Mouse (Mus musculus): ENCODE measurements at regions not wholly inside any gene's neighbourhood (a gene's known extent, or its start where the extent isn't known, plus 50 kb on each side); places are given as distances from the start of the nearest gene placed in this dataset.

DNA sequence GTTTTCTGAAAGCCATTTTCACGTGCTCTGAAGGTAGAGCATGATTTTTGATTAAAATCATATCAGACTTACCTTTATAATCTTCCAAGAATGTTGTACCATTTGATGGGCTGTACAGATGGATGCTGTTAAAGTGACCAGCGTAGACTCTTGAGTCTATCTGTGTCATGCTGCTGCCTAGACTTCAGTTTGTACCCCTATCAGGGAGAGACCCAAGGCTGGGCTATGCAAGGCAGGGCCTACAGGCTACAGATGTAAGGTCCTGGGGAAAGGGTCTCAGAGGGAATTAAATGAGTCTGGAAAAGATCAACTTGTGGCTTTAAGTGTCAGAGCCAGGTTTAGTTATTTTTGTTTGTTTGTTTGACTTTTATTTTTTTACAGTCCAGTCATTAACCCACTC, 157.3 kb upstream of the Krr1 start:
- Histone ChIP-seq H3K4me2 (no peak overlapping the region), H3K9me3 (no peaks in the 10 kb centered on the region), H3K9ac (no peak overlapping the region), H3K27ac (no peak overlapping the region), H3K27me3 (no peaks in the 10 kb centered on the region), H3K36me3 (no peaks in the 10 kb centered on the region), H3K4me1 (replicated peaks) (no peaks in the 10 kb centered on the region), H3K4me3 (no peak overlapping the region)
- no peak for ATAC-seq (ENCODE audit: low FRiP score)
- 86% methylated on average over 2 of the region's 2 CpGs for WGBS

DNA sequence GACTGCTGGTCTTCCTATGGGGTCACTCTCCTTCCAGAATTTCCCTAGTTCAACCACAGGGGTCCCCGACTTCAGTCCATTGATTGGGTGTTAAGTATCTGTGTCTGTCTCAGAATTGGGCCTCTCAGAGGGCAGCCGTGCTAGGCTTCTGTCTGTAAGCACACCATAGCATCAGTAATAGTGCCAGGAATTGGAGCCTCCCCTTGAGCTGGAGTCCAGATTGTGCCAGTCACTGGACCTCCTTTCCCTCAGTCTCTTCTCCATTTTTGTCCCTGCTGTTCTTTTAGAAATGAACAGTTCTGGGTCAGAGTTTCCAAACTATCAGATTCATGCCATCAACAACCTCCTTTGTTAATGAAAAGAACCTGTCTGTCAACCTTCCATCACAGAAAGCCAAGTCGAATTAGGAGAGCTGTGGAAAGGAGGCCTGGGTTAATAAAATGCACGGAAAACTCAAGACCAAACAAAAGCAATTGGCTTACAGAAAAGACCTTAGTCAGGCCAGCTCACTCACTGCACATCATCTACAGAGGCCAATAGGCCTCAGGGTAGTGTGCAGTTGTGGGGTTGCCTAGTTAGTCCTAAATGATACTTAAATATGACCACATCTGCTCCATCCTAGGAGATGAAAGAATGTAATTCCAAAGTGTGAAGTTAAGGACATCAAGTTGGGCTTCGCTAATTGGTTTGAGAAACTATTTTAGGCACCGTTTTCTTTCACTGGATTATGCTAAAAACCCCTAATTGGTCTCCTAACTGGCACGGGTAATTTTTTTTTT, 156.5 kb upstream of the Krr1 start:
- Histone ChIP-seq H3K9me3 (no peaks in the 10 kb centered on the region), H3K4me2 (no peak overlapping the region), H3K4me3 (no peak overlapping the region), H3K9ac (no peak overlapping the region), H3K36me3 (no peaks in the 10 kb centered on the region), H3K27ac (no peak overlapping the region), H3K27me3 (no peaks in the 10 kb centered on the region), H3K4me1 (replicated peaks) (no peaks in the 10 kb centered on the region)
- WGBS: 72% methylated on average over 7 of the region's 7 CpGs
- no peak for ATAC-seq (ENCODE audit: low FRiP score)

DNA sequence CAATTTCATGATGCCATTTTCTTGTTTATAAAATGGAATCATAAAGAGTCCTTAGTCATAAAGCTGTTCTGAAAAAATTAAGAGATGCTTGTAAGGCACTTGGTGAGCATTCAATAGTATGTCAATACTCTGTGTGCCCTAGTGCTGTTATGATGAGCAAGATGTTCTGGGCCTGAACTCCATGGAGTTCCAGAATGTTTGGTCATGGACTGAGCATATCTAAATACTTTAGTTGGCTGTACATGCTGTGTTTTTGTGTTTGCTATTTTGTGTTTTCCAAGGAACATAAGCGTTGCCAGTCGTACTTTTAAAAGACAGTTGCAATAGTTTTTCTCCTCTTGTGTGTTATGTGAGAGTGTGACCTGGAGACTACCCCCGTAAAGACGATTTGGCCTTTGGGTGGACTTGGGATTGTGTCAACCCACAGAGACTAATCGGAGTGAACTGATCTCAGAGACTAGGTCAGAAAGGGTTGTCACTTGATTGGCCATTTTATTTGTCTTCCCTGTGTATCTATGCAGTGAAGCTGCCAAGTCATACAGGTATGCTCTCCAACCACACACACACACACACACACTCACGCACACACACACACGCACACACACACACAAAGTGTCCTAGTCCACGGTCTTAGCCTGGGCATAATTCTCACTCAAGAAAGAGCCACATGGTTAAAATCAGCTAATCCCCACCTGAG, 152.6 kb upstream of the Krr1 start:
- no peak overlapping the region for H3K4me2 ChIP-seq
- no peaks in the 10 kb centered on the region for H3K4me1 ChIP-seq (replicated peaks)
- no peak for ATAC-seq (ENCODE audit: low FRiP score)
- no peaks in the 10 kb centered on the region for H3K27me3 ChIP-seq
- no peak overlapping the region for H3K27ac ChIP-seq
- H3K9me3 ChIP-seq: no peaks in the 10 kb centered on the region
- H3K36me3 ChIP-seq: no peaks in the 10 kb centered on the region
- no peak overlapping the region for H3K4me3 ChIP-seq
- WGBS: 95% methylated on average over 8 of the region's 8 CpGs
- no peak overlapping the region for H3K9ac ChIP-seq

DNA sequence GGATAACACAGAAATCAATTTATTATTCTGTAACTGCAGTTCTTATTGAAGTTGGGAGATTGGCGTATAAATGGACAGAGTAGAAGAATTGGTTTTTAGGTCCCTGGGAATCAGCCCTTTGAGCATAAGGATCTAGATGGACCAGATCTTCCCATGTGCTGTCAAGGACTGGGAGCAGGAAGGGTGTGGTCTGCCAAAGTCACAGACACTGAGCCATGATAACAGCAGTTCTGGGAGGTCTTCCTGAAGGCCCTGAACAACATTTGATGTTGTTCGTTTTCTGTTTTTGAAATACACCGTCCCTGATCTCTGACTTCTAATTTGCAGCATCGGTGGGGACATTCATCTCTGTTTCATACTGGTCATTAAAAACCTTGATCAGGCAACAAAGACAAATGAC, 147.6 kb upstream of the Krr1 start:
- no peak for ATAC-seq (ENCODE audit: low FRiP score)
- Histone ChIP-seq H3K9ac (no peak overlapping the region), H3K27ac (no peak overlapping the region), H3K4me3 (no peak overlapping the region), H3K4me2 (no peak overlapping the region), H3K36me3 (no peaks in the 10 kb centered on the region), H3K27me3 (no peaks in the 10 kb centered on the region), H3K9me3 (no peaks in the 10 kb centered on the region), H3K4me1 (replicated peaks) (no peaks in the 10 kb centered on the region)
- 81% methylated on average over 4 of the region's 4 CpGs for WGBS

DNA sequence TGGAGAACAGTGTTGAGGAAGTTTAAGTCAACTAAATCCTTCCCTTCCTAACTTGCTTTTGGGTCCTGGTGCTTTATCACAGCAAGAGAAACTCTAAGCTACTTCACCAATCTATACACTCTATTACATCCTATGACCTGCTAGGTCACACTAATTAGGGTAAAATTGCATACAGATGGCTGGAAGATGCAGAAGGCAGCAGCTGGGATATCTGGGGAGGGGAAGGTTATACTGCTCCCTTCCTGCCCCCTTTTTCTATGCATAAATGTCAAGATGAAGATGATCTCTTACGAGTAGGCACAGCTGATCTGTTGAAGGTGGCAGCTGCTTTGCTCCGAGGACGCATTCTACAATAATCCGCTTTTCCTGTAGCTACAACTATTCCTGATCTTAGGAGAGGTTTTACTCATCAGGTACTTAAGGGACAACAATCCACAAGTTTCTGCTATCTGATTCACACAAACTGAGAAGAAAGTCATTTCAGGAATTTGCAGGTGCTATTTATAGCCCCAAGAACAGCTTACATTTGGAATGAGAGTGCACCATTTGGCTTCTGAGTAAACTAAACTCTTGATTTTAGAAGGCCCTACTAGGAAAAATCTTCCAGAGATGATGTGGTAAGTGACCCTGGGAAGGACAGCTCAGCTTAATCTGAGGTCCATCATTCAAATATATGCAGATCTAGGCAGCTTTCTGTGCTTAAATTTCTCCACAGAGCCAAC, 146.3 kb upstream of the Krr1 start:
- WGBS: 77% methylated on average over 4 of the region's 4 CpGs
- no peak overlapping the region for H3K4me3 ChIP-seq
- H3K9ac ChIP-seq: no peak overlapping the region
- no peak overlapping the region for H3K27ac ChIP-seq
- H3K9me3 ChIP-seq: no peaks in the 10 kb centered on the region
- H3K4me1 ChIP-seq (replicated peaks): no peaks in the 10 kb centered on the region
- H3K4me2 ChIP-seq: no peak overlapping the region
- H3K27me3 ChIP-seq: no peaks in the 10 kb centered on the region
- no peak for ATAC-seq (ENCODE audit: low FRiP score)
- H3K36me3 ChIP-seq: no peaks in the 10 kb centered on the region

DNA sequence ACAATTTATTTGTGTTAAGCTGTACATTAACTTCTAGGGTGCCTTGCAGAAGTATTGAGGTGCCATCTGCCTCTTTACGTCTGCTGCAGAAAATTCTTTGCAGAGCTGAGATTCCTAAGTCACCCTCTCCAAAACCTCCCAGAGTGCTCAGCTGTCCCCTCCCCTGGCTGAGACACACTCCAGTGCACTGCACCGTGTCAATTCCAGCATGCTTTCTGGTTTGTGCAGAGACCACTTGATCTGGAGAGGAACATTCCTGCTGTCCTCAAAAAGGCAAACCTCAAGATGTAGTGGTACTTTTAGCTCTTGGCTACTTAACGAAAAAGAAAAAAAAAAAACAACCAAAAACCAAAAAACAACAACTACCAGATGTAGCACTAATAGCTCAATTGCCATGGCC, 145.2 kb upstream of the Krr1 start:
- H3K9me3 ChIP-seq: no peaks in the 10 kb centered on the region

DNA sequence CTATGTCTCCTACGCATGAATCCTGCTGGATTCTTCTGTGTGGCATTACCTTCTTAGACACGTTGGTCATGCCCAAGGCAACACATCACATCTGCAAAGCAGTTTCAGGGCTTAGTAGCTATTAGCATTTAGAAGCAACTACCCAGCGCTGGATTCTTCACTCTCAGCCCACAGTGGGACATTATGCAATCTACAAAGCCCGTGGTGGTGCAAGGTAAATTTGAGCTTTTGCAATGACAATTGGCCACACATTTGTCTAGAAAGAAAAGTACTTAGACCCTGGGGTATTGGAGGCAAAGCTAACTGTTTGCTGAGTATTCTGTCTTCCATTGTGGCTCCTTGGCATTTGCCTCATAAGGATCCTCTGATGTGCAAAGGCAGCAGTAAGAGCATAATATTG, 144.5 kb upstream of the Krr1 start:
- Histone ChIP-seq H3K9ac (no peak overlapping the region), H3K27me3 (no peaks in the 10 kb centered on the region), H3K4me1 (replicated peaks) (no peaks in the 10 kb centered on the region), H3K4me3 (no peak overlapping the region), H3K27ac (no peak overlapping the region), H3K4me2 (no peak overlapping the region), H3K36me3 (no peaks in the 10 kb centered on the region), H3K9me3 (no peaks in the 10 kb centered on the region)
- no peak for ATAC-seq (ENCODE audit: low FRiP score)
- WGBS: 84% methylated on average over 4 of the region's 4 CpGs

More for the DNA sequence above, 145.2 kb upstream of the Krr1 start:
- Histone ChIP-seq H3K36me3 (no peaks in the 10 kb centered on the region), H3K4me3 (no peak overlapping the region), H3K4me1 (replicated peaks) (no peaks in the 10 kb centered on the region), H3K9ac (no peak overlapping the region), H3K27ac (no peak overlapping the region), H3K4me2 (no peak overlapping the region), H3K27me3 (no peaks in the 10 kb centered on the region)
- ATAC-seq (ENCODE audit: low FRiP score): no peak
- WGBS: 69% methylated on average over 3 of the region's 3 CpGs

DNA sequence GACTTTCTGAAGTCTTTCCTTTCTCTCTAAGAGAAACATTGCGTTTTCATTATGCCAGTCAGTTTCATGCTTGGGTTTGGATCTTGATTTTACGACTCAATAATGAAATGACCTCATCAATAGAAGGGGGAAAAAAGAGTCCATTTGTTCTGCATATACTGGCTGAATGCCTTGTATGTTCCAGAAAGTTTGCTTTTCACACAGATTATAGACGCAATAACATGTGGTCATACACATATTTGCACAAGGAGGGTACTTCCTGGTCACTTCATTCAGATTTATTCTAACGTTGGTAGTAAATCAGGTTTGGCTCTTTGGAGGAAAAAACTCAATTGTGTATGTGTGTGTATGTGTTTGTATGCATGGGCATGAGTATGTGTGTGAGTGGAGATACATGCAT, 143.9 kb upstream of the Krr1 start:
- H3K27me3 ChIP-seq: no peaks in the 10 kb centered on the region
- no peak overlapping the region for H3K9ac ChIP-seq
- WGBS: 86% methylated on average over 4 of the region's 4 CpGs
- no peaks in the 10 kb centered on the region for H3K36me3 ChIP-seq
- no peak overlapping the region for H3K4me2 ChIP-seq
- H3K9me3 ChIP-seq: no peaks in the 10 kb centered on the region
- H3K4me1 ChIP-seq (replicated peaks): no peaks in the 10 kb centered on the region
- no peak overlapping the region for H3K4me3 ChIP-seq
- no peak overlapping the region for H3K27ac ChIP-seq
- ATAC-seq (ENCODE audit: low FRiP score): no peak

DNA sequence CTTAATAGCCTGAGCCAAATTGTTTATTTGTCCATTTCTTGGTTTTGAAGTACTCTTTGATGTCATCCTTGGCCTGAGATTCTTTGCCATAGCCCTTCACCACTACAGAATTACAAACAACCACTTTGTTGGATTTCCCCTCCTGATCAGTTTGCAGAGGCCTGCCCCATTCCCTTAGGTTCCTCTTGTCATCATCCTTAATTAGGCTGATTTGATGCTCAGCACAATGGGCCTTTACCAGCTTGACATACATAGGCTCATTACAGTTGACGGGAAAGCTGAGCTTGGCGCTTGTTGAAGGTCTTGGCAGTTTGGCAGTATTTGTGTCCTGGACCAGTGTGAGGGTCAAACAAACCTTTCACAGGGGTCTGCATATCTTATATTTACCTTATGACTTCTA, 143.2 kb upstream of the Krr1 start:
- no peak overlapping the region for H3K9ac ChIP-seq
- no peak overlapping the region for H3K4me3 ChIP-seq
- no peaks in the 10 kb centered on the region for H3K27me3 ChIP-seq
- H3K36me3 ChIP-seq: no peaks in the 10 kb centered on the region
- 84% methylated on average over 2 of the region's 2 CpGs for WGBS
- H3K4me1 ChIP-seq (replicated peaks): no peaks in the 10 kb centered on the region
- H3K9me3 ChIP-seq: no peaks in the 10 kb centered on the region
- H3K27ac ChIP-seq: no peak overlapping the region
- H3K4me2 ChIP-seq: no peak overlapping the region
- no peak for ATAC-seq (ENCODE audit: low FRiP score)

DNA sequence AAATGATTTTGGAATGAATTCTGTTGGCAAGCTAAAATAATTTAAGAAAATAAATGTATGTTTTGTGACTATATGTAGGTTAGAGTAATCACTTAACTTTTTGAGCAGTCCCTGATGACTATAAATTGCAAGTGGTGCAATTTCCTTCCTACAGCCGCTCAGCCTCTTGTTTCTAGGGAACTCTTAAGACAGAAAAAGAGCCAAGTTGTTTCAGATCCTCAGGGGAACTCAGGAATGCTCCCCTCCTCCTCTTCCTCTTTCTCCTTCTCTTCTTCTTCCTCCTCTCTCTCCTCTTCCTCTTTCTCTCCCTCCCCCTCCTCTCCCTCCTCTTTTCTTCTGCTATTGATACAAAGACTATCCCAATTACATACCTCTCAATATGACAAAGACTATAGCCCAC, 141.4 kb upstream of the Krr1 start:
- H3K4me3 ChIP-seq: no peak overlapping the region
- H3K9ac ChIP-seq: no peak overlapping the region
- H3K4me1 ChIP-seq (replicated peaks): peaks cover 7% of the 10 kb centered on the region
- no peaks in the 10 kb centered on the region for H3K27me3 ChIP-seq
- no peaks in the 10 kb centered on the region for H3K9me3 ChIP-seq
- ATAC-seq (ENCODE audit: low FRiP score): no peak
- no peak overlapping the region for H3K27ac ChIP-seq
- no peaks in the 10 kb centered on the region for H3K36me3 ChIP-seq
- H3K4me2 ChIP-seq: no peak overlapping the region
- 43% methylated on average over 1 of the region's 1 CpGs for WGBS

DNA sequence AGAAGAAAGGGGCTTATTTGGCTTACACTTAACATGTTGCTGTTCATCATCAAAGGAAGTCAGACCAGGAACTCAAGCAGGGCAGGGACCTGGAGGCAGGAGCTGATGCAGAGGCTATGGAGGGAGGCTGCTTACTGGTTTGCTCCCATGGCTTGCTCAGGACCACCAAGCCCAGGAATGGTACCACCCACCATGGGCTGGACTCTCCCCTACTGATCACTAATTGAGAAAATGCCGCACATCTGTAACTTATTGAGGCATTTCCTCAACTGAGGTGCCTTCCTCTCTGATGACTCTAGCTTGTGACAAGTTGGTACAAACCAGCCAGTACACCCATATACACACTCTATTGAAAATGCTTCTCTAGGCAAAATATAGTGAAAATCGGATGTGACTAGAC, 138.9 kb upstream of the Krr1 start:
- 91% methylated on average over 2 of the region's 2 CpGs for WGBS
- Histone ChIP-seq H3K4me1 (replicated peaks) (peaks cover 13% of the 10 kb centered on the region), H3K27ac (no peak overlapping the region), H3K36me3 (no peaks in the 10 kb centered on the region), H3K9ac (no peak overlapping the region), H3K4me3 (no peak overlapping the region), H3K9me3 (no peaks in the 10 kb centered on the region), H3K27me3 (no peaks in the 10 kb centered on the region), H3K4me2 (no peak overlapping the region)
- no peak for ATAC-seq (ENCODE audit: low FRiP score)

DNA sequence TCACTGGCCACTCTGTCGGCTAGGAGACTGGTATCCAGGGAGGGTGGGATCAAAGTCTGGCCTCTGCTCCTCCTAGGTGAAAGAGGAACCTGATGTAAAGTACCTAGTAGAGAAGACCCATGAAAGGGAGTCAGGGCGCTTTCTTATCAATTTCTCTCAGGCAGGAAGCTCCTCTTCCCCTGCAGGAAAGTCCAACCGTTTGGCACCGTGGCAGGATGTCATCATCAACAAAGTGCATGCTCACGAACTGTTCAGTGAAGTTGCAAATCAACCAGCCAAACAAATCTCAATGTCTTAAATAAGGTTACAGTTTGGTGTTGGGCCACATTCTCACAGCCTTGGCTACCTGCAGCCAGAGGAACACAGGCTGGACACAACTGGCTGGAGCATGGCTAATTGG, 138.2 kb upstream of the Krr1 start:
- H3K4me1 ChIP-seq (replicated peaks): peaks cover 13% of the 10 kb centered on the region
- H3K27ac ChIP-seq: no peak overlapping the region
- no peak overlapping the region for H3K4me3 ChIP-seq
- no peak overlapping the region for H3K4me2 ChIP-seq
- H3K36me3 ChIP-seq: no peaks in the 10 kb centered on the region
- no peak for ATAC-seq (ENCODE audit: low FRiP score)
- no peaks in the 10 kb centered on the region for H3K27me3 ChIP-seq
- no peaks in the 10 kb centered on the region for H3K9me3 ChIP-seq
- H3K9ac ChIP-seq: no peak overlapping the region
- WGBS: 78% methylated on average over 5 of the region's 5 CpGs

Measured in hindbrain, embryonic 13.5 days (tissue).